Mouse (Mus musculus): ENCODE measurements around the gene B3gnt3.

DNA sequence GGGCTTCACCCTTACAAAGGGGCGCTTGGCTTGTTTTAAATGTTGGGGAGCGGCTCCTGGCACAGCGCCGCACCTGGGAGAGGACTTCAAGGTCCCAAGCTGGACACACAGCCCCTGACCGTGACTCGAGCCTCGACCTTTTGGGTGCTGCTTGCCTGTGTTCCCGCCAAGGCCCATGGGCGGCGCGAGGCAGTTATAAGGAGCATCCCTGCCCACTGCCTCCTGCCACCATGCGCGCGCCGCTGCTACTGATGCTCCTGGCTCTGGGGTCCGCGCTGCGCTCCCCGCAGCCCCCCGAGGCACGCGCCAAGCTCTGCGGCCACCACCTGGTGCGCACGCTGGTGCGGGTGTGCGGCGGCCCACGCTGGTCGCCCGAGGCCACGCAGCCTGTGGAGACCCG, 12.6 kb downstream of the B3gnt3 start, which contains the start of gene Insl3:
- no peak for TF ChIP-seq CTCF (IDR thresholded peaks at IDR 0.05; ENCODE audit: low read depth)
- no peak for TF ChIP-seq EP300 (optimal IDR thresholded peaks at IDR 0.05)

Measured in stomach, postnatal 0 days (tissue).